Mouse (Mus musculus) hindbrain, embryonic 16.5 days (tissue): ENCODE results near the gene Col9a3. TPM values are rescaled to one million over a fixed set of nuclear protein-coding genes. Genes with fewer than 3 reads are reported as not detected.

ENCODE experiments used
- ATAC-seq: fragments of 200-750 bp; cut with Nextera tagmentation; 2 replicates; pipeline ENCODE4 v1.8.0; 2017; ENCODE audit warnings: moderate TSS enrichment, moderate library complexity
- H3K27ac ChIP-seq: fragments of 300-500 bp; sonication (generic); 2 replicates; pipeline ENCODE4 v1.5.1; 2014; ENCODE audit warnings: low read depth, mild to moderate bottlenecking, control low read depth, low read length, moderate library complexity
- H3K27me3 ChIP-seq: fragments of 300-500 bp; sonication (generic); replicated peaks from 2 replicates; pipeline ENCODE4 v1.6.1; 2014; ENCODE audit warnings: low read length; ENCODE audit not compliant: control insufficient read depth, insufficient read depth
- H3K36me3 ChIP-seq: fragments of 300-500 bp; sonication (generic); 2 replicates; pipeline ENCODE4 v1.6.1; 2014; ENCODE audit warnings: mild to moderate bottlenecking, low read length, moderate library complexity, mixed read lengths; ENCODE audit not compliant: control insufficient read depth, insufficient read depth
- H3K4me1 ChIP-seq: fragments of 300-500 bp; sonication (generic); 2 replicates; pipeline ENCODE4 v1.6.1; 2014; ENCODE audit warnings: low read depth, low read length; ENCODE audit not compliant: control insufficient read depth, insufficient read depth
- H3K4me2 ChIP-seq: fragments of 300-500 bp; sonication (generic); 2 replicates; pipeline ENCODE4 v1.6.1; 2014; ENCODE audit warnings: mild to moderate bottlenecking, low read length, control low read depth, moderate library complexity
- H3K4me3 ChIP-seq: fragments of 300-500 bp; sonication (generic); 2 replicates; pipeline ENCODE4 v1.5.1; 2014; ENCODE audit warnings: mild to moderate bottlenecking, low read length, control low read depth, moderate library complexity
- H3K9ac ChIP-seq: fragments of 300-500 bp; sonication (generic); 2 replicates; pipeline ENCODE4 v1.6.1; 2014; ENCODE audit warnings: low read depth, mild to moderate bottlenecking, control low read depth, low read length, moderate library complexity
- H3K9me3 ChIP-seq: fragments of 300-500 bp; sonication (generic); 2 replicates; pipeline ENCODE4 v1.6.1; 2014; ENCODE audit warnings: mild to moderate bottlenecking, low read length, moderate library complexity; ENCODE audit not compliant: control insufficient read depth
- WGBS: fragments of 180-500 bp; shearing (Covaris S2); extraction: QIAGEN DNeasy Blood & Tissue Kit; methylation state at CpG from one replicate; pipeline ENCODE4 v1.1.7; 2014; 5-methylcytosine and 5-hydroxymethylcytosine counted together
- polyA plus RNA-seq: library from polyadenylated mRNA; unstranded; fragments of >200 nt; fragmentation: Nextera tagmentation; extraction: Ambion mirVana; gene quantifications from 2 replicates; pipeline ENCODE4 v1.2.1, GENCODE M21; 2015

Gene Col9a3
- polyA plus RNA-seq, 1 experiment from 2014 or later: 93.2 TPM

GRCm38 (mm10) chr2:180646841-180647240 is 49.3 kb downstream of the Col9a3 start:
- Histone ChIP-seq H3K4me1 (peaks cover 2% of the 10 kb centered on the region; the same call in 1 of the 2 replicates), H3K36me3 (peaks cover 4% of the 10 kb centered on the region; the same call in 1 of the 2 replicates), H3K4me3 (no peak overlapping the region), H3K9ac (no peak overlapping the region), H3K27ac (no peak overlapping the region), H3K4me2 (no peak overlapping the region), H3K27me3 (peaks cover 22% of the 10 kb centered on the region), H3K9me3 (peaks cover 15% of the 10 kb centered on the region)
- ATAC-seq: no peak

- no peak for ATAC-seq
- Histone ChIP-seq H3K4me3 (no peak overlapping the region), H3K27ac (no peak overlapping the region), H3K36me3 (no peaks in the 10 kb centered on the region), H3K4me1 (no peaks in the 10 kb centered on the region; the same call in none of the 2 replicates), H3K9me3 (no peaks in the 10 kb centered on the region), H3K4me2 (no peak overlapping the region), H3K9ac (no peak overlapping the region), H3K27me3 (no peaks in the 10 kb centered on the region)
- WGBS: 78% methylated on average over 7 of the region's 7 CpGs
These were observed 57.1 kb downstream of the Col9a3 start for GRCm38 (mm10) chr2:180654666-180655065.

- Histone ChIP-seq H3K9ac (no peak overlapping the region), H3K27me3 (no peaks in the 10 kb centered on the region), H3K9me3 (no peaks in the 10 kb centered on the region), H3K4me2 (no peak overlapping the region), H3K36me3 (no peaks in the 10 kb centered on the region), H3K4me3 (no peak overlapping the region), H3K27ac (no peak overlapping the region), H3K4me1 (no peaks in the 10 kb centered on the region; the same call in none of the 2 replicates)
- WGBS: 33% methylated on average over 6 of the region's 6 CpGs
- ATAC-seq: no peak
These were observed 57.6 kb downstream of the Col9a3 start for GRCm38 (mm10) chr2:180655150-180655549.

- 69% methylated on average over 4 of the region's 4 CpGs for WGBS
These were observed 59.9 kb downstream of the Col9a3 start for GRCm38 (mm10) chr2:180657394-180658013.

GRCm38 (mm10) chr2:180658381-180658780 is 60.8 kb downstream of the Col9a3 start:
- H3K36me3 ChIP-seq: peaks cover 7% of the 10 kb centered on the region
- H3K4me1 ChIP-seq: no peaks in the 10 kb centered on the region; the same call in none of the 2 replicates
- no peak overlapping the region for H3K9ac ChIP-seq
- no peak overlapping the region for H3K4me3 ChIP-seq
- no peak overlapping the region for H3K27ac ChIP-seq
- no peak overlapping the region for H3K4me2 ChIP-seq
- no peak for ATAC-seq
- H3K27me3 ChIP-seq: no peaks in the 10 kb centered on the region
- WGBS: 92% methylated on average over 5 of the region's 5 CpGs
- H3K9me3 ChIP-seq: no peaks in the 10 kb centered on the region

More at GRCm38 (mm10) chr2:180657394-180658013, 59.9 kb downstream of the Col9a3 start:
- no peak overlapping the region for H3K4me3 ChIP-seq
- no peaks in the 10 kb centered on the region for H3K27me3 ChIP-seq
- no peaks in the 10 kb centered on the region; the same call in none of the 2 replicates for H3K4me1 ChIP-seq
- H3K9me3 ChIP-seq: no peaks in the 10 kb centered on the region
- H3K27ac ChIP-seq: no peak overlapping the region
- H3K9ac ChIP-seq: no peak overlapping the region
- peaks cover 7% of the 10 kb centered on the region for H3K36me3 ChIP-seq
- no peak overlapping the region for H3K4me2 ChIP-seq
- peak; percentile 75; the same call in 1 of the 2 replicates for ATAC-seq

- H3K4me1 ChIP-seq: no peaks in the 10 kb centered on the region; the same call in none of the 2 replicates
- WGBS: 27% methylated on average over 42 of the region's 42 CpGs
- peaks cover 7% of the 10 kb centered on the region for H3K36me3 ChIP-seq
- H3K27me3 ChIP-seq: no peaks in the 10 kb centered on the region
- H3K4me2 ChIP-seq: peak overlapping the region; percentile 41
- H3K4me3 ChIP-seq: peak overlapping the region; percentile 16; the same call in 1 of the 2 replicates
- no peak for ATAC-seq
- H3K9me3 ChIP-seq: no peaks in the 10 kb centered on the region
- H3K9ac ChIP-seq: peak overlapping the region; percentile 28
- H3K27ac ChIP-seq: no peak overlapping the region
These were observed 62.0 kb downstream of the Col9a3 start for GRCm38 (mm10) chr2:180659353-180660150.

GRCm38 (mm10) chr2:180660521-180660920 is 62.9 kb downstream of the Col9a3 start:
- Histone ChIP-seq H3K4me2 (no peak overlapping the region), H3K9me3 (no peaks in the 10 kb centered on the region), H3K4me1 (no peaks in the 10 kb centered on the region; the same call in 1 of the 2 replicates), H3K27me3 (no peaks in the 10 kb centered on the region), H3K4me3 (no peak overlapping the region), H3K36me3 (peaks cover 7% of the 10 kb centered on the region), H3K9ac (no peak overlapping the region), H3K27ac (no peak overlapping the region)
- 96% methylated on average over 5 of the region's 5 CpGs for WGBS
- ATAC-seq: no peak

- H3K4me1 ChIP-seq: no peaks in the 10 kb centered on the region; the same call in 1 of the 2 replicates
- H3K36me3 ChIP-seq: peaks cover 7% of the 10 kb centered on the region
- H3K4me3 ChIP-seq: no peak overlapping the region
- WGBS: 83% methylated on average over 4 of the region's 4 CpGs
- no peak overlapping the region for H3K9ac ChIP-seq
- H3K27ac ChIP-seq: no peak overlapping the region
- no peak for ATAC-seq
- H3K9me3 ChIP-seq: no peaks in the 10 kb centered on the region
- no peaks in the 10 kb centered on the region for H3K27me3 ChIP-seq
- no peak overlapping the region for H3K4me2 ChIP-seq
These were observed 64.4 kb downstream of the Col9a3 start for GRCm38 (mm10) chr2:180662008-180662407.
